Mouse (Mus musculus) left cerebral cortex, adult 9 months (tissue): ENCODE results near the gene Slco2b1.

Experiments
- DNase-seq, 2 experiments: peaks; one replicate each; pipeline ENCODE4 v3.0.0; 2022; ENCODE audit warnings: low spot score in 2 of 2

The Slco2b1 gene

GRCm38 (mm10) chr7:99693976-99694375, 17.2 kb downstream of the Slco2b1 start:
- no peak for DNase-seq

GRCm38 (mm10) chr7:99693387-99693786, 17.8 kb downstream of the Slco2b1 start:
- DNase-seq: no peak

GRCm38 (mm10) chr7:99692396-99692795, 18.7 kb downstream of the Slco2b1 start:
- DNase-seq: no peak

GRCm38 (mm10) chr7:99690819-99691218, 20.3 kb downstream of the Slco2b1 start:
- DNase-seq: no peak

- DNase-seq: peak in 1 of 2 experiments; percentile 55
These were observed 27.1 kb downstream of the Slco2b1 start for GRCm38 (mm10) chr7:99684086-99684485.

- no peak for DNase-seq
These were observed 30.4 kb downstream of the Slco2b1 start for GRCm38 (mm10) chr7:99680771-99681170.

- peak; percentile 42 to 47 for DNase-seq
These were observed 36.2 kb downstream of the Slco2b1 start for GRCm38 (mm10) chr7:99674890-99675289.

GRCm38 (mm10) chr7:99674209-99674608, 36.9 kb downstream of the Slco2b1 start:
- DNase-seq: no peak

- no peak for DNase-seq
These were observed 38.0 kb downstream of the Slco2b1 start for GRCm38 (mm10) chr7:99673188-99673587.

- DNase-seq: no peak
These were observed 39.4 kb downstream of the Slco2b1 start for GRCm38 (mm10) chr7:99671544-99672435.

- DNase-seq: no peak
These were observed 40.2 kb downstream of the Slco2b1 start for GRCm38 (mm10) chr7:99670915-99671314.

GRCm38 (mm10) chr7:99668802-99669201, 42.3 kb downstream of the Slco2b1 start:
- no peak for DNase-seq

GRCm38 (mm10) chr7:99667096-99667495, 44.0 kb downstream of the Slco2b1 start:
- DNase-seq: no peak

GRCm38 (mm10) chr7:99665731-99666452, 45.2 kb downstream of the Slco2b1 start:
- DNase-seq: no peak

- DNase-seq: no peak
These were observed 46.3 kb downstream of the Slco2b1 start for GRCm38 (mm10) chr7:99664571-99665485.

- no peak for DNase-seq
These were observed 47.5 kb downstream of the Slco2b1 start for GRCm38 (mm10) chr7:99663507-99664220.

- DNase-seq: no peak
These were observed 48.8 kb downstream of the Slco2b1 start for GRCm38 (mm10) chr7:99662311-99662710.

- DNase-seq: no peak
These were observed 49.4 kb downstream of the Slco2b1 start for GRCm38 (mm10) chr7:99661571-99662230.

GRCm38 (mm10) chr7:99661071-99661470, 50.1 kb downstream of the Slco2b1 start:
- no peak for DNase-seq

- peak in 1 of 2 experiments; percentile 84 for DNase-seq
These were observed 51.6 kb downstream of the Slco2b1 start for GRCm38 (mm10) chr7:99659379-99660029.
